Mouse (Mus musculus) liver, postnatal 0 days (tissue): ENCODE measurements around the gene Klc2.

Source experiments
- CTCF ChIP-seq: sonication (generic); IDR thresholded peaks from 2 replicates; pipeline ENCODE4 v1.5.1; 2016; ENCODE audit warnings: antibody characterized with exemption, low read depth
- EP300 ChIP-seq: IDR thresholded peaks from 2 replicates; pipeline ENCODE4 v1.6.1; 2016; ENCODE audit warnings: antibody characterized with exemption, low read depth, mild to moderate bottlenecking

DNA sequence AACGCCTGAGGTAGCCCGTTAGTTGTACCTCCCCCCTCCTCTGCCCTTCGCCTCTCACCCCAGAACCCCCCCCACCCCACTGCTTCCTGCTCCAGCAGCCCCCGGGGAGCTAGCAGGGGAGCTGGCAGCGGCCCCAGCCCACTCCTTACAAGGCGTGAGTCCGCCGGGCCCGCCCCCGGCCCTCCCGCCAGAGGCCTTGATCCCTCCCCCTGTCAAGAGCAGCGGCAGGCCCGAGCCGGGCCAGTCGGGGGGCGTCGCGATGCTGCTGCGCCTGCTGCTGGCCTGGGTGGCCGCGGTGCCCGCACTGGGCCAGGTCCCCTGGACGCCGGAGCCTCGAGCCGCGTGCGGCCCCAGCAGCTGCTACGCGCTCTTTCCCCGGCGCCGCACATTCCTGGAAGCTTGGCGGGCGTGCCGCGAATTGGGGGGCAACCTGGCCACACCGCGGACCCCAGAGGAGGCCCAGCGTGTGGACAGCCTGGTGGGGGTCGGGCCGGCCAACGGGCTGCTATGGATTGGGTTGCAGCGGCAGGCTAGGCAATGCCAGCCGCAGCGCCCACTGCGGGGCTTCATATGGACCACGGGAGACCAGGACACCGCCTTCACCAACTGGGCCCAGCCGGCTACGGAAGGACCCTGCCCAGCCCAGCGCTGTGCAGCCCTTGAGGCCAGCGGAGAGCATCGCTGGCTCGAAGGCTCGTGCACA lies 50.3 kb downstream of the Klc2 start, which contains the start of gene Cd248:
- TF ChIP-seq CTCF, result no peak
- no peak for TF ChIP-seq EP300
